In genomic region chr16:91126734-91127524, GRCm38 (mm10) we compare ENCODE assay signal across 38 mouse cellular contexts. TPM values are rescaled to one million over a fixed set of nuclear protein-coding genes. Genes with fewer than 3 reads are reported as not detected.
"Had no signal": no experiment of that assay in that cellular context is flagged by ENCODE, and none has a peak within 500 bp of the region (broad histone marks: within the 10 kb centered on the region; RNA-seq: fewer than 3 reads in every experiment).

No protein-coding gene starts in this region.

- H3K27ac ChIP-seq: heart, embryonic 10.5 days; heart, embryonic 13.5 days; heart, embryonic 15.5 days; hindbrain, embryonic 10.5 days; hindbrain, embryonic 12.5 days; hindbrain, embryonic 13.5 days; hindbrain, embryonic 14.5 days; hindbrain, embryonic 15.5 days; hindbrain, postnatal 0 days; intestine, embryonic 15.5 days; kidney, embryonic 15.5 days; kidney, postnatal 0 days; layer of hippocampus, adult 2 months had no signal

- ATAC-seq: hindbrain, embryonic 16.5 days; hindbrain, postnatal 0 days; inflammation-experienced regulatory T-cells, adult 6 months; intestine, embryonic 15.5 days; intestine, embryonic 16.5 days; intestine, postnatal 0 days had no signal

- H3K9ac ChIP-seq: heart, embryonic 12.5 days; heart, embryonic 13.5 days; heart, embryonic 15.5 days; hindbrain, embryonic 12.5 days; hindbrain, embryonic 13.5 days; hindbrain, embryonic 14.5 days; hindbrain, embryonic 15.5 days; intestine, embryonic 15.5 days; kidney, embryonic 15.5 days had no signal

- H3K36me3 ChIP-seq: heart, embryonic 10.5 days; heart, embryonic 12.5 days; heart, embryonic 13.5 days; heart, embryonic 15.5 days; hindbrain, embryonic 10.5 days; hindbrain, embryonic 12.5 days; hindbrain, embryonic 13.5 days; hindbrain, embryonic 15.5 days; intestine, embryonic 15.5 days; kidney, embryonic 15.5 days had no signal

- H3K4me3 ChIP-seq: heart, embryonic 10.5 days; heart, embryonic 12.5 days; heart, embryonic 13.5 days; heart, embryonic 15.5 days; hindbrain, embryonic 10.5 days; hindbrain, embryonic 12.5 days; hindbrain, embryonic 13.5 days; hindbrain, embryonic 15.5 days; intestine, embryonic 15.5 days; kidney, embryonic 15.5 days; layer of hippocampus, adult 2 months had no signal

- H3K27me3 ChIP-seq: intestine, embryonic 15.5 days had no signal

- H3K9me3 ChIP-seq: heart, embryonic 10.5 days; heart, embryonic 12.5 days; heart, embryonic 13.5 days; heart, embryonic 15.5 days; hindbrain, embryonic 10.5 days; hindbrain, embryonic 12.5 days; hindbrain, embryonic 13.5 days; hindbrain, embryonic 15.5 days; intestine, embryonic 15.5 days; kidney, embryonic 15.5 days had no signal

- H3K4me2 ChIP-seq: heart, embryonic 11.5 days; heart, embryonic 12.5 days; heart, embryonic 13.5 days; heart, embryonic 15.5 days; hindbrain, embryonic 12.5 days; hindbrain, embryonic 13.5 days; hindbrain, embryonic 14.5 days; hindbrain, embryonic 15.5 days; intestine, embryonic 15.5 days; kidney, embryonic 15.5 days had no signal

- H3K4me1 ChIP-seq: heart, embryonic 10.5 days; heart, embryonic 12.5 days; heart, embryonic 13.5 days; heart, embryonic 15.5 days; hindbrain, embryonic 10.5 days; hindbrain, embryonic 13.5 days; hindbrain, embryonic 15.5 days; intestine, embryonic 15.5 days; kidney, embryonic 15.5 days had no signal

- DNase-seq: heart, postnatal 10 days; heart, postnatal 14 days; heart, postnatal 36 days; heart, postnatal 4 days; kidney, adult 11 months; kidney, adult 18-20 months; kidney, adult 2 months; kidney, adult 8-10 months; kidney, adult 9 months; kidney, postnatal 10 days; kidney, postnatal 14 days; kidney, postnatal 25 days; kidney, postnatal 36 days; kidney, postnatal 4 days; layer of hippocampus, adult 9-11 months; layer of hippocampus, postnatal 36 days had no signal

RNA-seq across cellular contexts. Expression of gene 4932438H23Rik, which starts 32.0 kb away (rescaled TPM):
- total RNA-seq: heart, postnatal 25 days had no signal
- polyA plus RNA-seq: heart, embryonic 10.5 days; heart, embryonic 12.5 days; heart, embryonic 13.5 days; heart, embryonic 16.5 days; intestine, embryonic 14.5 days had no signal
